Mouse (Mus musculus) lung, postnatal 14 days (tissue): ENCODE measurements around the gene Plcb3.

ENCODE experiments used
- DNase-seq: peaks from one replicate; pipeline ENCODE4 v3.0.0; 2021

The Plcb3 gene

DNA sequence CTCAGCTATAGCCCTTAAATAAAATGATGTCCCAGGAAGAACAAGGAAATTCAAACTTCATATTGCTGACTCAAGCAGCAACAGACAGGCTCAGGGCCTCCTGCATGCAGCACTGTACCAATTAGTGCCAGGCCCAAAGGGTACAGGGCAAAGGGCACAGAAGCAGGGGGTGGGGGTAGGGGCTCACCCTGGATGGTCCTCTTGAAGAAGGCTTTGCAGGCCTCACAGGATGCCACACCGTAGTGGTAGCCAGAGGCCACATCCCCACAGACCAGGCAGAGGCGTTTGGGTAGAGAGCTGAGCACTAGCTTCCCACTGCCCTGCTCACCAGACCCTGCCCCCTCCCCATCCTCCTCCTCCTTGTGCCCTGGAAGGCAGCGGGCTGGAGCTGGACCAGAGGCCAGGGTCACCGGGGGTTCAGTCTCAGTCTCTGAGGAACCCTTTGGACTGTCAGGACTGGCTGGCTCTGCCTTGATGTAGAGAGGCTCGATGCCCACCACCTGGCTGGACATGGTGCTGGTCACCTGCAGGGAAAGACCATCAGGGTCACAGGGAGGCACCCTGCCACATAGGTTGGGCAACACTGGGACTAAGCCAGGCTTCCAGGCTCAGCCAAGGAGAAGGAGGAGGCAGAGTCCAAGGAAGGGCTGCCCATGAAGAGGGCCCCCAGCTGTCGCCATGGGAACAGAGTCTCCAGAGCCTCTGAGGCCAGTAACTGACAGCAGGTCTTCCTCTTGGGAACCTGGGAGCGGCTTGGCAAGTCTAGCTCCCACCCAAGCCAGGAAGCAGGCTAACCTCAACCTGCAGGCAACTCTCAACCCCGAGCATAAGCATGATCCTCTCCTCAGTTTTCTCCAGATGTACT is 56.2 kb downstream of the Plcb3 start:
- peak; percentile 42 for DNase-seq

DNA sequence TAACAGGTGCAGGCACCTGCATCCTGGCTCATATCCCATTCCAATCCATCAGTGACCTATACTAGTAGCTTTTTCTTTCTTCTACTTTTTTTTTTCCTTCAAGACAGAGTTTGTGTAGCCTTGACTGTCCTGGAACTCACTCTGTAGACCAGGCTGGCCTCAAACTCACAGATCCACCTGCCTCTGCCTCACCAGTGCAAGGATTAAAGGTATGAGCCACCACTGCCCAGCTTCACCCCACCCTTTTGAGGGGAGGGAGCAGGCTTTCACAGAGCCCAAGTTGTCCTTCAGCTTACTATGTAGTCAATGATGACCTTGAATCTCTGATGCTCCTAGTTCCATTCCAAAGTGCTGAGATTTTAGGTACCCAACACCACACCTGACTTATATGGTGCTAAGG is 56.8 kb downstream of the Plcb3 start:
- DNase-seq, result no peak

DNA sequence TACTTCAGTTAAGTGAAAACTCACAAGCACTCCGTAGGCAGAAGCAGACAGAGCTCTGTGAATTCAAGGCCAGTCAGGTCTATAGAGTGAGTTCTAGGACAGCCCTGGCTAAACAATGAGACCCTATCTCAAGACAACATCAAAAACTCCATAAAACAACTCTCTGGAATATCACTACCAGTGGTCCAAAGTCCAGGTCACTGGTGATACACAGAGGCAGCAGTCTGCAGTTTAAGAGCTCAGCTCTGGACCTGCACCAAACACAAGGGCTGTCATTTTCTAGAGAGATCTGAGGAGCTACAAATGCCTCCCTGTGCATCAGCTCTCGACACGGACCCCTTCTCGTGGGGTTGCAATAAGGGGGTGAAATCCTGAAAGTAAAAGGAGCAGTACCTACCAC is 57.9 kb downstream of the Plcb3 start:
- DNase-seq, result no peak

DNA sequence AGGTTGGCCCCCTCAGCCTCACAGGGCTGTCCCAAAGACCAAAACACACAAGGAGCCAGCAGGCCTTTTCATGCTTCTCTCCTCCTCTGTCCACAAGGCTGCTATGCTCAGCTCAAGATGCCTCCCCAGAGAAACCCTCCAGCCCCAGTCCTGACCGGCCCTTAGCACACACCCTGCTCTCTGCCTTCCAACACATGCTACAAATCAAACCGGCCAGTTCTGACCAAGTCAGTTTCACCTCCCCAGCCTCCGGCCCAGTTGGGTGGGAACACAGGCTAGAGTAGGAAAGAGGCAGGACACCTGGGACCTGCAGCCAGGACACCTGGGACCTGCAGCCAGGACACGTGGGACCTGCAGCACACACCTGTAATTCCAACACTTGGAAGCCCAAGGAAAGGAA is 59.8 kb downstream of the Plcb3 start:
- no peak for DNase-seq

DNA sequence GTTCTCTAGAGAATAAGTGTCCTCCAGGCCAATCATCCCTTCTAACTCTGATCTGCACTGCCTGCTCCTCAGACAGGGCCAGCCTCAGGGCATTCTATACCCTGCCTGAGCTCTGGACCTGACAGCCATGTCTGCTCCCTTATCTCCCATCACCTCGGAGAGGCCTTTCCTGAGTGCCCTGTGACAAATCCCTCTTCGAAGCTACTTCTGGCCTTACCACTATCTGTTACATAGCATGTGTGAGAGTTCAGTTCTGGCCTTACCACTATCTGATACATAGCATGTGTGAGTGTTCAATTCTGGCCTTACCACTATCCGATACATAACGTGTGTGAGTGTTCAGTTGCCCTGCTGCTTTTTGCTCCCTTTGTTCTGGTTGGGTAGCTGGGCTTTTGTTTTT is 61.0 kb downstream of the Plcb3 start:
- no peak for DNase-seq

DNA sequence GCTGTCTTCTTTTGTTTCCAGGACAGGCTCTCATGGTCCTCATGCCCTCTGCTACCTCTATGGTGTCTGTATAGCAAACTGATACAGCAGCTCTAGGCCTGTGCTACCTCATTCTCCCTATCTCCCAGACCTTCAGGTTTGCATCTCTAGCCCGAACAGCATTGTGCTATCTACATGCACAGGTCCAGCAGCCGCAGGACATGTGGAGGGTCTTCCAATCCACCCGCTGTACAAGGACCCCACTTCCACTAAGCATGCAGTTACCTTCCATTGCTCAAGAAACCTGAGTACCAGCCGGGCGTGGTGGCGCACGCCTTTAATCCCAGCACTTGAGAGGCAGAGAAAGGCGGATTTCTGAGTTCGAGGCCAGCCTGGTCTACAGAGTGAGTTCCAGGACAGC is 61.7 kb downstream of the Plcb3 start:
- no peak for DNase-seq

DNA sequence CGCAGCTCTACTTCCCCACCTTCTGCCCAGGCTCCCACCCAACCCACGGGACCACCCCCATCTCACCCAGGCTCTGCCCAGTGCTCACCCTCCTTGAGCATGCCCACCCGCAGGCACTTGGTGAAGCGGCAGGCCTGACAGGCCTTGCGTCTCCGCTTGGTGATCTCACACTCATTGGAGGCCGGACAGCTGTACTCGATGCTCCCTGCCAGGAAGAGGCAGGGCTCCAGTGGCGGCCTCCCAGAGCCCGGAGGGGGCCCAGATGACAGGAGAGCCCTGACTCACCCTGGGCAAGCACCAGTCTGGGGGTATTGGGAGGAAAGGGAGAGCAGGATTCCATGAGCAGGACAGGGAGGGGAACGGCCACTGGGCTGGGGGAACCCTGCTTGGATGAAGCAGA is 62.3 kb downstream of the Plcb3 start:
- no peak for DNase-seq

DNA sequence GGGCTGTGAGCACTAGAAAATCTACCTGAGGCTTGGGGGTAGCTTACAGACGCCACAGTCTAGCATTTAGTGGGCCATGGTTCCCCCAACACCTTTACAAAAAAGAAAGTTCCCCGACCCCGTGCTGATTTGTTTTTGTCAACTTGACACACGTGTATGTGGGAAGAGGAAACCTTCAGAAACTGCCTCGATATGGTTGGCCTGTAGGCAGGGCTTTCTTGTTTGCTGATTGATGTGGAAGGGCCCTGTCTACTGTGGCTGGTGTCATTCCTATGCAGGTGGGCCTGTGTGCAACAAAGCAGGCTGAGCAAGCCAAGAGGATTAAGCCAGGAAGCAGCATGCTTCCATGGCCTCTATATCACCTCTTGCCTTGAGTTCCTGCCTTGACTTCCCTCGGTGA is 63.2 kb downstream of the Plcb3 start:
- no peak for DNase-seq

DNA sequence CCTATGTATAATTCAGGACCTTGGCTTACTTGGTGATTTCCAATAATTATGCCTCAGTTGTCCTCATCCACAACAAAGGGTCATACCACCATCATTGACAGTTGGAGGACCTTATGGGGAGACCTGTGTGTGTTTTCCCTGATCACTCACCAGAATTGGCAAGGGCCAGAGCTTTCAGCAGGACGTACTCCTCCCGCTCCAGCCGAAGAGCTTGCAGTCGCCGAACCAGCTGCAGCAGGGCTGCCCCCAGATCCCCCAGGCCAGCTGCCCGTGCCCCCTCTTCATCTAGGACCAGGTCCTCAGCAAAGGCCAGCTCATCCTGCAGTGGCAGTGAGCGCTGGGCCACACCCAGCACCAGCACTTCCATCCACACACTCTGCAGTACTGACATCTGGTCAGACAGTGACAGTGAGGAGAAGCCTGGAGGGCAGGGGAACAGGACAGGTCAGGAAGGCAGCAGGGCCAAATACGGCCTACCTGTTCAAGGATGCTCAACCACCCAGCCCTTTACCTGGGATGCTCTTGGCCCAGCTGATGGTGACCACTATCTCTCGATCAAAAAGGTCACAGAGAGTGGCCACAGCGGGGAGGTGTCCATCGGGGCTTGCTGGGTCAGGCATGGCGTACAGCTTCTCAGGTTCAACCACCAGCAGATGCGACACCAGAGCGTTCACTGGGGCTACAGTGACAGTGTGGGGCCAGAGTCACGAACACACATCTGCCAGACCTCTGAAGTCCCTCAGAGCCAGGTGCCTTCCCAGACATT is 63.9 kb downstream of the Plcb3 start:
- DNase-seq, result no peak

DNA sequence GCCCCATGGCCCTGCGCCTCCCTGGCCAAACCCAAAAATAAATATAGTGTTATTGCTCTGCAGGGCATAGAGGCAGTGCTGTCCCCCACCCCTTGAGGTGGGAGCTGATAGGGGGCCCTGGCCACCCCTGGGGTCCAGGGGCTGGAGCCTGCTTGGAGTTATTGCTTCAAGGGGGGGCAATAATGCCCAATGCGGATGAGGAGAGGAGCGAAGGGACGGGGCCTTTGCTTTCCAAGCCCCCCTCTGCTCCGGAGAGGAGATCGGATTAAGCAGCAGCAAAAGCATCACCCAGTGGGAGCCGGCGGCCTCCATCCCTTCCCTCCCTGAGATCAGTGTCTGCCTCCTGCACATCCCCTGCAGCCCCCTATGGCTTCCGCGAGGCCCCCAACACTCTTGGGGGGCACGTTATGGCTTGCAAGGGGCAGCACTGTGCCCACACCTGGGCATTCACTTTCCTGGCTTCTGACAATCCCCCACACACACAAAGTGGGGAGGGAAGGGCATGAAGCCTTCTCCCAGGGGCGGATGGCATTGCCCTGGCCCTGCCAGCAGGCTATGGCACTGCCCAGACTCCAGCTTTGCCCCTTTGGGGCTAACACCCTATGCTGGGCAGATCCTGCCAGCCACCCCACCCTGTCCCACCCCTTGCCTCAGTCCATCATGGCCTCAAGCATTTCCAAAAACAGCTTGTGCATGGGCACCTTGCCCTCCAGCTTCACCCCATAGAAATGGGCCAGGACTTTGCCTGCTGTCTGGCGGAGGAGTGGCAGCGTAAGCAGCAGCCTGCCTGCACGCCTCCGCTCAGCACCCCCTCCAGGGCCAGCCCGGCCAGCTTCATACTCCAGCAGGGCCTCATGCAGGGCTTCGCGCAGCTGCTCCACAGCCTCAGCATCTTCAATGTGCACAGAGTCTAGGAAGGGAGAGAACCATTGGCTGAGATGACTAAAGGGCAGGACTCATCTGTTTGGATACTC is 64.9 kb downstream of the Plcb3 start:
- no peak for DNase-seq

DNA sequence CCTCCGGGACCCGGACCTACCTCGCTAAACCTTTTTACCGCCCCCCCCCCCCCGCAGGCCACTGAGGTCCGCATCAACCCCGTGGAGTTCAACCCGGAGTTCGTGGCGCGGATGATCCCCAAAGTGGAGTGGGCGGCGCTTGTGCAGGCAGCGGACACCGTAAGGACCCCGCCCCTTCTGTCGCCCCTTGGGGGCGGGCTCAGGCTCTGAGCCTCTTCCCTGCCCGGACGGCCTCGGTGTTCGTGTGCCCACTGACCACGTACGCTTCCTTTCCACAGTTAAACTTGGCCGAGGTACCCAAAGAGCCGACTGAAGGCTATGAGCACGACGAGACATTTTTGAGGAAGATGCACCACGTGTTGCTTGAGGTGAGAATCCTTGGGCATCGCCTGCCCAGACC is 66.0 kb downstream of the Plcb3 start:
- peak; percentile 52 for DNase-seq

DNA sequence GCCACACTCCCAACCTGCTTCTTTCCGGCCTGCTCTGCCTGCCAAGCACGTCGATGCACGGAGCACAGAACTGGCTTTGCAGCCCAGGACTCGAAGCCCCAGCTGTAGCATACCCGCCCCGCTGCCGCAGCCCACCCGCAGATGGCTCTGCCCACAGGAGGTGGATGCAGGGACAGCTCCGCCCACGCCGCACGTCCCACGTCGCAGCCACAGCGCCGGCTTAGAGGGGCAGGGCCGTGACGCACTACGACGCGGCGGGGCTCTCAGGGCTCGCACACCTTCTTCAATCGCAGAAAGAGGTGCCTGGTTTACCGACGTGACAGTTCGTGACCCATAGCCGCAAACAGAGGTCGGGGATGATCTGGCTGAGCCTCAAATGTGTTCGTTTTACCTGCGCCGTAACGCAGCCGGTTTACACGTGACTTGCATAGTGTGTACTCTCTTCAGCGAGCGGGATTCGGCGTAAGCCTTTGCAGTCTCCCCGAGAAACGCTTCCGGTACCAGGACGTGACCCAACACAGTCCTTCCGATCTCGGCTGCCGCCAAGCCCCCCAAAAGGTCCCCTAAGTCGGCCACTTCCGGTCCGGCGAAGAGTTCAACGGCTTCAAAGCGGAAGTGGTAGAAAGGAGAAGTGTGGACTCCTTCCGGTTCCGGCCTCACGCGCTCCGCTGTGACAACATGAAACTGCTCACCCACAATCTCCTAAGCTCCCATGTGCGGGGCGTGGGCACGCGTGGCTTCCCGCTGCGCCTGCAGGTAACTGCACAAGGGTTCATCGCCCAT is 66.6 kb downstream of the Plcb3 start, which contains the start of the genes Trmt112 and Prdx5:
TSS of gene Trmt112 (plus strand) at position 192 of the 783 bp plus-strand sequence.
TSS of gene Prdx5 (minus strand) at position 600 of the 783 bp plus-strand sequence.
- DNase-seq, result peak; percentile 91

DNA sequence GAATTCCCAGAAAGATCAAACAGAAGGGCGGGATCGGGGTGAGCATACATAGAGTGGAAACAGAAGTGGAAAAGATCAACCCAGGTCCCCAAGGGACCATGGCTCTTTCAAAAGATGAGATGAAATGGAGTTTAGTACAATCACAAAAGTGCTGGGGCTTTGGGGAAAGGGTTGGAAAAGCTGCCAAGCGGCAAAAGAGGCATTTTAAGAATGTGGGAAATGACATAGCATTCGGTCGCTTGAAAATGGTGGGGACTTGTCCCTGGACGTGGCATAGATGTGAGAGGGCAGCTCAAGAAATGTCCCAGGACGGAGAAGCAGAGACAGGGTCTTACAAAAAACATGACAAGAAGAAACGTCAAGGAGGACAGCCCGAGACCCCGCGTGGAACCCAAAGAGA is 67.2 kb downstream of the Plcb3 start:
- DNase-seq, result peak; percentile 14

DNA sequence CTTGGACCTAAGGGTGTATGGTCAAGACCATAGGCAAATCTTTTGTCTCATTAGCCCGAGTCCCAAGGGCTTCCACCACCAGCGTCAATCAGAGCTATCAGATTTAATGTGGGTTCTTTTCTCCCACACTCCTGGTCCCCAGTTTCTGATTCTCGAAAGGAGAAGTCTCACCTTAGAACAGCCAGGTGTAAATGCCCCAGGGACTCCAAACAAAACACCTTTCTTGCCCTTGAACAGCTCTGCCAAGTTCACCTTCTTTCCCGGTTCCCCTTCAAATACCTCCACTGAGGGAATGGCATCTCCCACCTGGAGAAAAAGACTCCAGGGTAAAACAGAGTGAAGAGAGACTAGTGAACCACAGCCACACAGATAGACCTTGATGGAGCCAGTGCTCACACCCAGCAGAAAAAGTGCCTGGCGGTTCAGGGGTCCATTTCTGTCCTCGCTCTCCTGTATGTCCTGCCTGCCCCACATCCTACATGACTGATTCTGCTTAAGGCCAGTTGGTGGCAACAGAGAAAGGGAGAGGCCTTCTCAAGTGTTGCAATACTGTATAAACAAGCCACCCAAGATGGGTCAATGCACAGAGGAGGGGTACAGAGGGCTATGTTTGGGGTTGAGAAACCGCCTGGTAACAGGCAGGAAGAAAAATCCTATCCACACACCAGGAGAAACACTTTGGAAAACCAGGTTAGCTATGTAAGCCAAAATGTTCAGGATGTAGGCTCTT is 68.3 kb downstream of the Plcb3 start:
- DNase-seq, result peak; percentile 13

DNA sequence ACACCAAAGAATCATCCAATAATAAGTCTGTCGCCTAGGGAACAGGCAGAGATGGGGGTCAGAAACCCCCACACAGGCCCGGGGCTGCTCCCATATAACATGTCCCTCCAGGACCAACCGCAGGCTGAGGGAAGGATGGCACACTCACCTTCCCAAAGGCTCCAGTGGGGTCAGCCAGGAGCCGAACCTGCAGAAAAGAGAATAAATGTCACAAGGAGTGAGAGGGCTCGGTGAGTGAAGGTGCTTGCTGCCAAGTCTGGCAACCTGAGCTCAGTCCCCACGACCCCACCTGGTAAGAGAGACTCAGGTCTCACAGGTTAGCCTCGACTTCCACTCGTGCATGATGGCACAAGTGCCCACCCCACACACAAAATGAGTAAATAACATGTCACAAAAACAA is 69.2 kb downstream of the Plcb3 start:
- DNase-seq, result no peak

DNA sequence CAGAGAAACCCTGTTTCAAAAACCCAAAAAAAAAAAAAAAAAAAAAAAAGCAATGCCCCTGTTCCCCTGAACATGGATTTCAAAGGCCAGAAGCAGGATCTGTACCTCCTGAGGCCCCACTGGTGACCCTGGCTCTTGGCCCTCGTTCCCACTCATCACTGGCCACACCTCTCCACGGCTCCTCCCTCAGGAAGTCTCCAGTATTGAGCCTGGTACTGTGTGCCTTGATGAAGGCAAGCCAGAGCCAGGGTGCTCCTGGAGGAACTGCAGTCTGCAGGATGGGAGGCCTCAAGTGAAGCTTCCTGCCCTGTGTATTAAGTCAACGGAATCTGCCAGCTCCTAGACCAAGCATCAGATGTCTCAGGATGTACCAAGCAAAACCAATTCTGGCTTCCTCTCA is 70.1 kb downstream of the Plcb3 start:
- no peak for DNase-seq

DNA sequence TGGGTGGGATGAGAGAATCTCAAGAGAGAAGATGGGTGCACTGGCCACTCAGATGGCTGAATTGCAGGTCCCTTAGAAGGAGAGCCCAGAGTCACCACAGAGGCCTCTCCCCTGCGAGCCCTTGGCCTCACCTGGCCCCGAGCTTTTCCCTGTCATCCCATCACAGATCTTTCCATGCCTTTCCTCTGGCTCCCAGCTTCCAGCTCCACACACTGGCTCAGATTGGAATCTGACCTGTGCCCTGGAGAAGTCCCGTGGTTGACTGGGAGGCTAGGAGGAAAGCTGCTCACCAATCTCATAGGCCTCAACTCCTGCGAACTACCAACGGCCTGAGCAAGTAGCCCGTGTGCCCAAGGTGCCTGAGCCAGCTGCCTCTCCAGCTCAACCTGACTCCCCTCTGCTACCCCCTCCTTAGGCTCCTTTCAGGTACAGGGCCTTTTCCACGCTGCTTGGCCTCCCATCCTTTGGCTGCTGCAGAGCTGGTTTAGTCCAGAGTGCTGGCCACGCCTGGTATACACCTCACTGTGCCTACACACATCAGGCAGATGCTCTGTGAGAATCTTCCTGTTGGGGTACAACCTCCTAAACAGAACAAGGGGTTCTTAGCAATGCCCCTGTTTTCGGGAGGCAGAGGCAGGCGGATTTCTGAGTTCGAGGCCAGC is 70.6 kb downstream of the Plcb3 start:
- no peak for DNase-seq

DNA sequence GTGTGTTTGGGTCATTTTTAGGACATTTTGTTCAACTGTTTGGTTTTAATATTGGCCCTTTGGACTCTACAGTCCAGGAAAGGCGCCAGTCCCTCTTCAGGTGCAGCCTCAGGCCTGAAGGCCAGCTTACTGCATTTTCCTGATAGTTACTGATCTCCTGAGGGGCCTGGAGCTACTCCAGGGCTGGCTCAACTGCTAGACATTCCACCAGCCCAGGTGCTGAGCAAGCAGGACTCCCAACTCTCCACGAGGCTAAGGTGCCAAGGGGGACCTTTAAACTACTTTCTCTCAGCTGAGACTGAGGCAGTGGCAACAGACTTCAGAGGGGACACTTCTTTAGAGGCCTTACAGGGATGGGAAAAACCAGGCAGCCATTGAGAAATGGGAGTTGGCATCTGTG is 71.4 kb downstream of the Plcb3 start:
- DNase-seq, result no peak

DNA sequence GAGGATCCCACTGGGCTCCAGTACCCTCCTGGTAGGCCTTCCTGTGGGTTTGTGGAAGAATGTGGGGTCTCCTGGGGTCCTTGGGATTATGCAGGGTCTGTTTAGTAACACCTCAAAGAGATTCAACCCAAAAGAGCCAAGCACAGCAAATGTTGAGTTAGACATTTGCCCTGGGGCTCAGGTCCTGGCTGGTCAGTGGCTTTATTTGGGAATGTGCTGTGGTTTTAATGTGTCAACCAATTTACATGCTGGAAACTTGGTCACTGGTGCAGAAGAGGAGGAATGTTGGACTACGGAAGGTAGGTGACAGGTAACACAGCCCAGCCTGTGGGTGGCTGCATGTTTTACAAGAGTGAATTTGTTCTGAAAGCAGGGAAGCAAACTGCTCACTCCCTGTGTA is 73.2 kb downstream of the Plcb3 start:
- no peak for DNase-seq
